Comparison of ENCODE assay signal across 19 mouse cellular contexts in the genomic region with DNA sequence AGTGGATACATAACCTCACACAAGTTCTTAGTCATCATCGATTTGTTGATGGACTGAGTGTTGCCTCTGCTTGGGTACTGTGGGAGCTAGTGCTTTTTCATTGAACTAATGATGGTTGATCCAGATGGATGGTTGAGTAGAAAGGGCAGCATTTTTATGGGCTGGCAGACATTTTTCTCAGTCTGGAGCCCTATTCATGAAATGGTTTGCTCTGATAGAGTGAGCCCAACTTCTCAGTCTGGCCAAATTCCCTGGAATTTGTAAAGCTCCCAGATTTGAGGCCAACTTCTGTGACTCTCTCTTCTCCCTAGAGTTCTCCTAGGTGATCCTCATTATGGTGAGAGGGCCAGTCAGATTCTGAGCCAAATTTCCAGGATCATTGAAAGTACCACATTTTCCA.
DNase-seq lines count a peak whose midpoint lies in the region; TF ChIP-seq lines count a peak whose summit lies in the region.
"Had no signal": no experiment of that assay in that cellular context is flagged by ENCODE, and none has a peak within 500 bp of the region (broad histone marks: within the 10 kb centered on the region; RNA-seq: fewer than 3 reads in every experiment).

No protein-coding gene starts in this region.

- no peak for TF ChIP-seq CTCF in kidney, adult 2 months (conservative IDR thresholded peaks at IDR 0.05; ENCODE audit: insufficient read depth, insufficient read length, low read depth, low read length)

- DNase-seq in layer of hippocampus, postnatal 10 days (ENCODE audit: low spot score in 2 of 2), result peak; percentile 8 to 18
- no peak for DNase-seq in layer of hippocampus, adult 11-12 months (ENCODE audit: low spot score)
- peak; percentile 18 to 23 for DNase-seq in right cerebral cortex, postnatal 10 days (ENCODE audit: low spot score in 2 of 2)
- DNase-seq in right cerebral cortex, postnatal 36 days (ENCODE audit: low spot score in 2 of 2), result no peak
- DNase-seq in fibroblast of lung, adult 2 months (ENCODE audit: low read depth), result peak; percentile 2
- DNase-seq in kidney, adult 2 months, result no peak
- DNase-seq: adrenal gland, adult 8-10 months; adrenal gland, postnatal 14 days; adrenal gland, postnatal 36 days; cerebellum, adult 11-12 months; cerebellum, adult 2 months; cerebellum, adult 9-10 months; cerebellum, postnatal 10 days; cerebellum, postnatal 25 days had no signal

- H3K4me3 ChIP-seq in kidney, adult 2 months (ENCODE audit: insufficient read depth, low read depth, low read length), result no peak overlapping the region
- H3K4me3 ChIP-seq: embryonic facial prominence, embryonic 10.5 days; embryonic facial prominence, embryonic 12.5 days; forebrain, embryonic 10.5 days; forebrain, embryonic 12.5 days had no signal

- no peak for TF ChIP-seq POLR2A in kidney, adult 2 months (IDR thresholded peaks at IDR 0.05; ENCODE audit: low read depth, low read length)

- no peaks in the 10 kb centered on the region for H3K4me1 ChIP-seq in kidney, adult 2 months (ENCODE audit: control insufficient read depth, insufficient read depth, low read length)
- H3K4me1 ChIP-seq: embryonic facial prominence, embryonic 10.5 days; embryonic facial prominence, embryonic 12.5 days; forebrain, embryonic 12.5 days had no signal

- H3K27me3 ChIP-seq in kidney, adult 2 months (replicated peaks; ENCODE audit: control insufficient read depth, insufficient read depth, low read length), result no peaks in the 10 kb centered on the region
- H3K27me3 ChIP-seq: embryonic facial prominence, embryonic 12.5 days; forebrain, embryonic 12.5 days; Patski had no signal

- WGBS in kidney, adult 2 months, result 97% methylated on average over 1 of the region's 1 CpGs

- no peaks in the 10 kb centered on the region for H3K36me3 ChIP-seq in kidney, adult 2 months (ENCODE audit: control insufficient read depth, insufficient read depth, low read length)
- H3K36me3 ChIP-seq: embryonic facial prominence, embryonic 10.5 days; embryonic facial prominence, embryonic 12.5 days; forebrain, embryonic 10.5 days; forebrain, embryonic 12.5 days had no signal

- no peak overlapping the region for H3K27ac ChIP-seq in kidney, adult 2 months (ENCODE audit: insufficient read depth, low read depth, low read length)
- H3K27ac ChIP-seq: embryonic facial prominence, embryonic 10.5 days; embryonic facial prominence, embryonic 12.5 days; forebrain, embryonic 10.5 days; forebrain, embryonic 12.5 days had no signal

Comparison
In these comparisons a context has a peak if more than half of its experiments do, and no peak if none do; other contexts are left out.
1. DNase-seq: peak in layer of hippocampus, postnatal 10 days (2 of 2), right cerebral cortex, postnatal 10 days (2 of 2) and fibroblast of lung, adult 2 months (single experiment); none in layer of hippocampus, adult 11-12 months (single experiment), right cerebral cortex, postnatal 36 days (0 of 2) and kidney, adult 2 months (single experiment).